Mouse (Mus musculus): ENCODE measurements around the gene Arhgef19. TPM values are rescaled to one million over a fixed set of nuclear protein-coding genes. Genes with fewer than 3 reads are reported as not detected.

Gene Arhgef19
- polyA plus RNA-seq, 1 experiment, result 10.4 TPM

DNA sequence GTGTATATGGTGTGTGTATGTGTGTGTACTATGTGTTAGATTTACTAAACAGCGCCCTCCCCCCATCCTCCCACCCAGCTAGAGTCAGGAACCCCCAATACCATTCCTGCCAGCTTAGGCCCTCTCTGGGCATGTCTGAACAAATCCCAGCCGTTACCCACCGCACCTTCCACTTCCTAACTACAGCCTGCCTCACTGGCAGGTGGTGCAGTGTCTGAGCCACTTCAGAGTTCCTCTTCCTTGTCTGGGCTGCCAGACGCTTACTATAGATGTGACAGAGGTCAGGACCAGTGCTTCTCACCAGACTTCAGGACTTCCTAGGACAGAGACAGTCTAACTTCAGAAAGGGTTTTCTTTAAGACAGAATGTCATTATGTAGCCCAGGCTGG lies 64.9 kb downstream of the Arhgef19 start:
- DNase-seq (ENCODE audit: extremely low spot score in 1 of 2, low spot score in 1 of 2), result no peak

DNA sequence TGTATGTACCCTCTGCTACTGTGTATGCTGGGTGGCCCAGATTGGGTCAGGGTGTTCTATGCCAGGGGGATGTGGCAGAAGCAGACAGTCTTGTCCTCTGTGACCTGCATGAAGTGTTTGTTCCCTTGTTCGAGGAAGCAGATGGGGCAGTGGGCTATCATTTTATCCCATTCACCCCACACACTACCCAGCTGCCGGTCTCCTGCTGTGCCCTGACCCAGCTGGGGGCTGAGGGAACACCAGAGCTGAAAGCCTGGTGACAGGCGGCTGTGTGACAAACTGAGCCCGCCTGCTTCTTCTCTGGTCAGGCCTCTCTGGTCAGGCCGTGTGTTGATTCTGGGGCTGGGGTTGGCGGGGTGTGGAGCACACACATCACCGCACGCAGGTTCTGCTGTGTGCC lies 66.8 kb downstream of the Arhgef19 start:
- DNase-seq (ENCODE audit: extremely low spot score in 1 of 2, low spot score in 1 of 2), result no peak

Other genes with a start within 250 kb of the Arhgef19 start
- 8.8 and 9.5 TPM in 2 replicates for gene Mfap2, start 229.1 kb upstream of the Arhgef19 start, polyA plus RNA-seq (2012; rRNA removed)
- 70.4 and 80.2 TPM in 2 replicates for gene Crocc, start 178.9 kb upstream of the Arhgef19 start, polyA plus RNA-seq (2012; rRNA removed)
- 55.7 and 60.3 TPM in 2 replicates for gene Necap2, start 161.1 kb upstream of the Arhgef19 start, polyA plus RNA-seq (2012; rRNA removed)
- gene Spata21, start 151.2 kb upstream of the Arhgef19 start, polyA plus RNA-seq (2012; rRNA removed), result 0.36 and 0.50 TPM in 2 replicates
- 22.3 and 23.0 TPM in 2 replicates for gene Szrd1, start 99.7 kb upstream of the Arhgef19 start, polyA plus RNA-seq (2012; rRNA removed)
- 20.9 and 21.0 TPM in 2 replicates for gene Fbxo42, start 91.6 kb upstream of the Arhgef19 start, polyA plus RNA-seq (2012; rRNA removed)
- gene Rsg1, start 25.5 kb upstream of the Arhgef19 start, polyA plus RNA-seq (2012; rRNA removed), result 3.4 and 3.8 TPM in 2 replicates
- gene Epha2, start 61.7 kb downstream of the Arhgef19 start, polyA plus RNA-seq (2012; rRNA removed), result 2.3 and 2.6 TPM in 2 replicates
- 5.2 and 5.6 TPM in 2 replicates for gene Fam131c, start 128.7 kb downstream of the Arhgef19 start, polyA plus RNA-seq (2012; rRNA removed)
- gene Clcnka, start 159.2 kb downstream of the Arhgef19 start, polyA plus RNA-seq (2012; rRNA removed), result 0.08 and 0.11 TPM in 2 replicates
- 0.50 and 0.69 TPM in 2 replicates for gene Clcnkb, start 176.5 kb downstream of the Arhgef19 start, polyA plus RNA-seq (2012; rRNA removed)
- gene Hspb7, start 181.3 kb downstream of the Arhgef19 start, polyA plus RNA-seq (2012; rRNA removed), result 0.32 and 0.40 TPM in 2 replicates
- gene Srarp, start 196.6 kb downstream of the Arhgef19 start, polyA plus RNA-seq (2012; rRNA removed), result 11.9 and 13.2 TPM in 2 replicates
- 42.7 and 49.1 TPM in 2 replicates for gene Zbtb17, start 205.2 kb downstream of the Arhgef19 start, polyA plus RNA-seq (2012; rRNA removed)